Mouse (Mus musculus): ENCODE data around the gene Zcwpw1.

GRCm38 (mm10) chr5:137747326-137747961 is 40.2 kb upstream of the Zcwpw1 start:
- TF ChIP-seq CTCF (IDR thresholded peaks at IDR 0.05; ENCODE audit: borderline replicate concordance, insufficient read depth, low read length): no peak
- peak; percentile 39; the same call in 1 of the 2 replicates for TF ChIP-seq POLR2A (IDR thresholded peaks at IDR 0.05; ENCODE audit: low read depth, low read length)

Data from embryonic fibroblast, embryonic 13.5 days (primary cell).